Mouse (Mus musculus): ENCODE results near the gene Chn2.

The Chn2 gene

DNA sequence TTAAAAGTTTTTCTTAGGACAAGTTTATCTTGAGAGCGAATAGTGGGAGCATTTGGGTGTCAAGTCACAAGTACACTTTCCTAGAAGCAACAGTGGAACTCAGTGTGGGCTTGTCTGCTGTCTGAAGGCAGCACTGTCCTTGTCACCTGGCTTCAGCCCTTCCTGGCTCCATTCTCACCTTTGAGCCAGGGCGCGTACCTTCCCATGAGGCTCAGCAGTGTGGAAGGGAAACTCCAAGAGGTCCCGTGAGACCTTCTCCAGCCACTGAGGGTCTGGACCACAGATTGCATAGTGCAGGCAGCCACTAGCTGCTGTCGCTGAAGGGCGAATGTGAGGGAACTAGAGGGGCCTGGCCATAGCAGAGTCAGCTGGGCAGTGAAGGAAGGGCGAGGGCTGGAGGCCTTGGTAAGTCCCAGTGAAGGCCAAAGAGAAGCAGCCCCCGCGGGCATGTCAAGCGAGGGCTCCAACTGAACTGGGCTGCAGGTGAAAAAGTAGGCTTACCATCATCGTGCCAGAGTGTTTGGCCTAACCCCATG is 293.8 kb downstream of the Chn2 start:
- DNase-seq (ENCODE audit: low read depth, low spot score), result no peak

DNA sequence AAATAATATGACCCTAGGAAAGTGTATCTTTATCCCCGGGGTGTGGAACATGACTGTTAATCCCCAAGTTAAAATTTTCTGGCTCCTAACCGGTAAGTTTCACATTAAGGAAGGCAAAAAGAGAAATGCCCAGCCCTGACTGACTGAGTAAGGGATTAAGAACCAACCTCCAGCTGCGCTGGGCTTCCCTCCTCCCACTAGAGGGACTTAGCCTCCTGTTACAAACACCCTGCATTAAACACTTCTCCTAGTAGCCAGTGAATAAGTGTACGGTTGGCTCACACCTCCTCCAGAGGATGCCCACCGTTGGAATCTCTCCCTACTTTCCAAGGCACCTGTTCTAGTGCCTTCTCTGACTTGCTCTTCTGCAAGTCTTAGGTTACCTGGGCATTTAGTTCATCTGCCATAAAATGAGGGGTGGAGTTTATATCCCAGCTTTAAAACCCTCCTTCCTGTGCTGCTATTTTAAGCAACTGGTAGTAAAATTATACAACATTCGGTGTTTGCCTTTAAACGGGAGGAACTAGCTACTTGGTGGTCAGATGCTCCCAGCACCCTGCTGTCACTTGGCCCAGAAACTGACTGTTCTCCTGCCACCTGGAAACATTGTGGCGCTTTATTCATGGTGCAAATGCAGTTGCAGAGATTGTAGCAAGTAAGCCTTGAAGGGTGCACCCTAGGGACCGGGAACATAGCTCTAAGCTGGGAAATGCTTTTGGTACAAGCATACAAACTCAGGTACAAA is 294.5 kb downstream of the Chn2 start:
- no peak for DNase-seq (ENCODE audit: low read depth, low spot score)

DNA sequence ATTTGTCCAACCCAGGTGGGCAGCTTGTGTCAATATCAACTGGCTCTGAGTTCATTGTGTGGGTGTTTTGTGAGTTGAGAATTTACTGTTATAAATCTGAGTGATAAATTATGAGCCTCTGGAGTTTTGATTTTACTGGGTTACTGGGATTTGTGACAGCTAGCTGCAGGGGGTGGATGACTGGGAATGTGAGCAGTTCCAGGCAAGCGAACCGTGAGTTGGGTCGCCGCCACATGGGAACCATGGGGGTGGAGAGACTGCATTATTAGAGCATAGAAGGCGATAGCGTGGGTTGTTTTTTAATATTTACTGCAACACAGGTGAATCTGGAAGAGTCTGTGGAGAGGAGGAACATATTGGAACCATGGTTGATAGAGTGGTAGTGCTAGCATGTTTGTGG is 298.0 kb downstream of the Chn2 start:
- DNase-seq (ENCODE audit: low read depth, low spot score), result no peak

DNA sequence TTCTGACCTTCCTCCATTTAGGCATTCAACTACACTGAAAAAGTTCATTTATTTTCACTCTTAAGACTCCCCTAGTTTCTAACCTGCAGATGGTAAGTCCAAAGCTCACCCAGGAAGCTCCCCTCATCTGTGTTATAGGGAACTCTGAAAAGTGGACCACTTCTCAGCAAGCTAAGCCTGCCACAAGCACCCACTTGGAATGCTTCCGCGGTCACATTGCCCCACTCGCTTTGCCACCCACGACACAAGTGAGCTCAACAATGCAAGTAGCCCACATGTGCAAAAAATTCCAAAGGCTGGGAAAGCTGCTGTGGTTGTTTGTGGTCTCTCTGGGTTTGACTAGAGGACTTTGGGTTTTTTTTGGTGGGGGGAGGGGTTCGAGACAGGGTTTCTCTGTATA is 301.8 kb downstream of the Chn2 start:
- DNase-seq (ENCODE audit: low read depth, low spot score), result no peak

DNA sequence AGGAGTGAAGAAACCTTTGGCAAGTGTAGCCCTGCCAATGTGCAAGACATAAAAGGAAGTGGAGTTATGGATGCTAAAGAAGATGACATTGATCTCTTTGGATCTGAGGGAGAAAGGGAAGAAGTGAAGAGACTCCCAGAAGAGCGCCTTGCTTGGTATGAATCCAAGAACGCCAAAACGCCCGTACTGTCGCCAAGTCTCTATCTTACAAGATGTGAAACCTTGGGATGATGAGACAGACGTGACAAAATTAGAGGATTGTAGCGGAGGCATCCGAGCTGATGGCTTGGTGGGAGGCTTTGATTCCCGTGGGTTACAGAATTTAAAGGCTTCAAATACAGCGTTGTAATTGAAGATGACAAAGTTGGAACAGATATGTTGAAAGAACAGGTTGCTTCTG is 302.9 kb downstream of the Chn2 start:
- DNase-seq (ENCODE audit: low read depth, low spot score), result no peak
